Mouse (Mus musculus): ENCODE measurements around the gene Mapk8ip3.

Gene Mapk8ip3

GRCm38 (mm10) chr17:24844525-24844924, 92.3 kb downstream of the Mapk8ip3 start:
- DNase-seq, result no peak

- no peak for DNase-seq
Measured at GRCm38 (mm10) chr17:24842631-24843030, 94.1 kb downstream of the Mapk8ip3 start.
